Mouse (Mus musculus) embryonic facial prominence, embryonic 13.5 days (tissue): ENCODE results near the gene Myo9b. TPM values are rescaled to one million over a fixed set of nuclear protein-coding genes. Genes with fewer than 3 reads are reported as not detected.

ENCODE experiments used
- ATAC-seq: fragments of 200-750 bp; cut with Nextera tagmentation; 2 replicates; pipeline ENCODE4 v1.8.0; 2017; ENCODE audit warnings: low read depth; ENCODE audit not compliant: insufficient number of reproducible peaks, insufficient read depth, low FRiP score, low TSS enrichment
- H3K27ac ChIP-seq: fragments of 300-500 bp; sonication (generic); 2 replicates; pipeline ENCODE4 v1.5.1; 2015; ENCODE audit warnings: moderate library complexity, mild to moderate bottlenecking, inconsistent platforms
- H3K27me3 ChIP-seq: fragments of 300-500 bp; sonication (generic); 2 replicates; pipeline ENCODE4 v1.6.1; 2015; ENCODE audit warnings: mild to moderate bottlenecking, inconsistent platforms
- H3K36me3 ChIP-seq: fragments of 300-500 bp; sonication (generic); 2 replicates; pipeline ENCODE4 v1.6.1; 2015; ENCODE audit warnings: mild to moderate bottlenecking, inconsistent platforms
- H3K4me1 ChIP-seq: fragments of 300-500 bp; sonication (generic); 2 replicates; pipeline ENCODE4 v1.6.1; 2015; ENCODE audit warnings: inconsistent platforms
- H3K4me2 ChIP-seq: fragments of 300-500 bp; sonication (generic); 2 replicates; pipeline ENCODE4 v1.6.1; 2015; ENCODE audit warnings: moderate library complexity, mild to moderate bottlenecking, inconsistent platforms
- H3K4me3 ChIP-seq: fragments of 300-500 bp; sonication (generic); 2 replicates; pipeline ENCODE4 v1.5.1; 2015; ENCODE audit warnings: mild to moderate bottlenecking, inconsistent platforms
- H3K9ac ChIP-seq: fragments of 300-500 bp; sonication (generic); 2 replicates; pipeline ENCODE4 v1.6.1; 2015; ENCODE audit warnings: mild to moderate bottlenecking, inconsistent platforms
- H3K9me3 ChIP-seq: fragments of 300-500 bp; sonication (generic); 2 replicates; pipeline ENCODE4 v1.6.1; 2016; ENCODE audit warnings: inconsistent platforms
- WGBS: fragments of 180-500 bp; shearing (Covaris S2); methylation state at CpG from one replicate; pipeline ENCODE4 v1.1.7; 2015; ENCODE audit warnings: mixed read lengths; 5-methylcytosine and 5-hydroxymethylcytosine counted together
- polyA plus RNA-seq: library from polyadenylated mRNA; unstranded; fragments of >200 nt; fragmentation: Nextera tagmentation; extraction: Ambion mirVana; gene quantifications from 2 replicates; pipeline ENCODE4 v1.2.1, GENCODE M21; 2015

Myo9b gene
- polyA plus RNA-seq, 1 experiment from 2014 or later = 27.5 TPM

DNA sequence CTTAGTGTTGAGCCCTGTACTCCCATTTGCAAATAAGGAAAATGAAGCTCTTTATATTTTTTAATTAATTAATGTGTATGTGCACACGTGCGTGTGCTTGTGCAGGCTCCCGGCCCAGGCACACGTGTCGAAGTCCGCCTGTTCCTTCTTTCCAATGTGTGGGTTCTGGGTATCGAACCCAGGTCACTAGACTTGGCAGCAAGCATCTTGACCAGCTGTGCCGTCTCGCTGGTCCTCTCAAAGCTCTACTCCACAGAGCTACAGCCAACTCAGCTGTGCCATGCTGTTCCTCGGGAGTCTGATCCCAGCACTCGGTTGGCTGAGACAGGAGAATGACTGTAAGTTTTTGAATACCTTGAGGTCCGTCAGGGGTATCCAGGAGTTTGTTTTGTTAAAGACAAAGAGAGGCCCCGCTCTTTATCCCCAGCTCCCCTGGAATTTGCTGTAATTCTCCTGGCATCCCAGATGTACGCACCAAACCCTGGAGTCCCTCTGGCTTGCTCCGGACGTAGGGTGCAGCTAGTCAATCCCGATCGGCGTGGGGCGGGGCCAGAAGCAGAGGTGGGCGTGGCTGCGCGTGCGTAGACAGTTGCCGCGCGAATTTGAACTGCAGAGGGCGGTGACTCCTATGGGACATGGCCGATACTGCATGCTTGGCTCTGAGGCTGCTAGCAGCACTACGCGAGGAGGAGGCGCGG, 133.0 kb downstream of the Myo9b start, which contains the start of gene Ankle1:
Gene Ankle1 (plus strand): TSS at position 610 of the 698 bp plus-strand sequence.
- ATAC-seq = peak; percentile 84
- peak within 1 kb of the TSS; percentile 51; the same call in 1 of the 2 replicates for H3K27ac ChIP-seq
- H3K4me1 ChIP-seq = peaks cover 22% of the 10 kb centered on the region
- peaks cover 47% of the 10 kb centered on the region for H3K36me3 ChIP-seq
- peak within 1 kb of the TSS; percentile 96 for H3K4me2 ChIP-seq
- peak within 1 kb of the TSS; percentile 84 for H3K9ac ChIP-seq
- peak within 1 kb of the TSS; percentile 69 for H3K4me3 ChIP-seq
- no peaks in the 10 kb centered on the region for H3K27me3 ChIP-seq
- H3K9me3 ChIP-seq = no peaks in the 10 kb centered on the region
- WGBS = 17% methylated on average over 33 of the region's 33 CpGs

DNA sequence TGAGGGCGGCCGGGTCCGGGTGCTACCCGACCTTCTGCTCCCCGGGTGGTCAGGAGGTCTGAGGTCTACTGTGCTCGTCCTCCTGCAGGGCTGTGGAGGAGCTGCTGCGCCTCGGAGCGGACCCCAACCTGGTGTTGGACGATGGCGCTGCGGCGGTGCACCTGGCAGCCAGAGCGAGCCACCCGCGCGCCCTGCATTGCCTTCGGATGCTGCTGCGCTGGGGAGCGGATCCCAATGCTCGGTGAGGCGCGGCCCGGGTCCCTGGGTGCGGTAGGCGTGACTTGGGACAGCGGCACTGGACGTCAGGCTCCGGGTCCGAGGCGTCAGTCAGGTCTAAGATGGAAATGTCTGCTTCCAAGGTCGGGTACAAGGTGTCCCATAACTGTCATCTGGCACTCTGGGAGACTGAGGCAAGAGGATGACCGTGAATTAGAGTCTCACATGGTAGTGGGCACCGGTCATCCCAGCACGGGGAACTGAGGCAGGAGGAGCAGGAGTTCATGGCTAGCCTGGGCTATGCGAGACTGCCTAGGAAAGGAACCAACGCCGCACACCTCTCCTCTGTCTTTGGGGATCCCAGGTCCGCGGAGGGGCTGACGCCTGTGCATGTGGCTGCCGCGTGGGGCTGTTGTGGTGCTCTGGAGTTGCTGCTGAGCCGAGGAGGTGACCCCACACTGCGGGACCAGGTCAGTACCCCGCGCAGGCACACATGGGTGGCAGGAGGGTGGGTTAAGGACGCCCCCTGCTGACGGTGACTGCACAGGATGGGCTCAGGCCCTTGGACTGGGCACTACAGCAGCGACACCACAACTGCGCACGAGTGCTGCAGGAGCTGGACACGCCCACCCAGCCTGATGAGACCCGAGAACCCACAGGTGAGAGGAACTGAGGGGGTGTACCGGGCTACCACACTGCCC, 133.8 kb downstream of the Myo9b start:
- Histone ChIP-seq H3K4me2 (peak overlapping the region; percentile 96), H3K9ac (peak overlapping the region; percentile 84), H3K36me3 (peaks cover 42% of the 10 kb centered on the region), H3K4me1 (peaks cover 22% of the 10 kb centered on the region), H3K27ac (peak overlapping the region; percentile 51; the same call in 1 of the 2 replicates), H3K27me3 (no peaks in the 10 kb centered on the region), H3K4me3 (peak overlapping the region; percentile 69), H3K9me3 (no peaks in the 10 kb centered on the region)
- ATAC-seq = peak; percentile 54; the same call in 1 of the 2 replicates
- 1% methylated on average over 55 of the region's 55 CpGs for WGBS

DNA sequence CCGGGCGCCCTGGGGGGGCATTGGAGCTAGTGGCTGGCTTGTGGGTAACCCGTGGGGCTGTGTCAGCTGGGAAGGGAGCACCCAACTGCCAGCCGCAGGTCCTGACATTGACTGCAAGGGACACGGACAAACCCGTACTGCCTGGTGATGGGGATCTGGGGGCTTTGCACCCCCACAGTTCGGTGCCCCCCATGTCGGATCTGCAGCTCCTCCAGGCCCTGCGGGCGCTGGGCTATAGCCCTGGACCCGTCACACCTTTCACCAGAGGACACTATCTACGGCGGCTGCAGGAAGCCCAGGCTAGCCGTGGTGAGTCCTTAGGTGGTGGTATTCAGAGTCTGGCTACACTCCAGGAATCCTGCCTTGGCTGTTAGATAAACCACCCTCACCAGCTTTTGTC, 134.9 kb downstream of the Myo9b start:
- H3K9ac ChIP-seq = 0 out of 2 replicates have a peak overlapping the region, but pooled peaks have one; percentile 22
- H3K4me3 ChIP-seq = peak overlapping the region; percentile 69
- H3K4me1 ChIP-seq = peaks cover 28% of the 10 kb centered on the region
- WGBS = 96% methylated on average over 14 of the region's 14 CpGs
- no peaks in the 10 kb centered on the region for H3K27me3 ChIP-seq
- peak overlapping the region; percentile 96 for H3K4me2 ChIP-seq
- no peak for ATAC-seq
- peaks cover 42% of the 10 kb centered on the region for H3K36me3 ChIP-seq
- no peak overlapping the region for H3K27ac ChIP-seq
- H3K9me3 ChIP-seq = no peaks in the 10 kb centered on the region

DNA sequence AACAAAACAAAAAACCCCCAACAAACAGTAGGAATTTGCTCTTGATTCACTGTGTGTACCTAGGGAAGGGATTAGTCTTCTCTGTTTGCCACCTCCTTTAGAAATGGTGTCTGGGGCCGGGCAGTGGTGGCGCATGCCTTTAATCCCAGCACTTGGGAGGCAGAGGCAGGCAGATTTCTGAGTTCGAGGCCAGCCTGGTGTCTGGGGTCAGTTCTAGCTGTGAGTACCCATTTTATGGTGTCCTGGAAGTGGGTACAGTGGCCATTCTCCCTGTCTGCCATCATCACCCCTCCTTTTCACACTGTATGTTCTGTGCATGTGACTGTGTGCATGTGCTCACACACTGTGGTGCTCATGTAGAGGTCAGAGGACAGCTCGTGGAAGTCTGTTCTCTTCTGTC, 135.7 kb downstream of the Myo9b start:
- Histone ChIP-seq H3K36me3 (peaks cover 39% of the 10 kb centered on the region), H3K27ac (no peak overlapping the region), H3K4me2 (no peak overlapping the region), H3K9ac (no peak overlapping the region), H3K4me1 (peaks cover 28% of the 10 kb centered on the region), H3K9me3 (no peaks in the 10 kb centered on the region), H3K27me3 (no peaks in the 10 kb centered on the region), H3K4me3 (no peak overlapping the region)
- ATAC-seq = no peak
- 94% methylated on average over 4 of the region's 4 CpGs for WGBS

Other genes starting within 250 kb of the Myo9b start
- 53.6 and 58.0 TPM in 2 replicates for gene Haus8, start 220 bp downstream of the Myo9b start, polyA plus RNA-seq
- 115 and 118 TPM in 2 replicates for gene Use1, start 94.1 kb downstream of the Myo9b start, polyA plus RNA-seq
- gene Ocel1, start 98.6 kb downstream of the Myo9b start, polyA plus RNA-seq = 4.2 and 5.4 TPM in 2 replicates
- gene Nr2f6, start 109.2 kb downstream of the Myo9b start, polyA plus RNA-seq = 43.8 and 46.6 TPM in 2 replicates
- gene Ushbp1, start 123.1 kb downstream of the Myo9b start, polyA plus RNA-seq = 7.4 and 7.8 TPM in 2 replicates
- gene Babam1, start 124.1 kb downstream of the Myo9b start, polyA plus RNA-seq = 88.9 and 104 TPM in 2 replicates
- gene Ankle1, start 133.3 kb downstream of the Myo9b start, polyA plus RNA-seq = 44.4 and 45.0 TPM in 2 replicates
- gene Abhd8, start 190.9 kb downstream of the Myo9b start, polyA plus RNA-seq = 61.4 and 69.5 TPM in 2 replicates
- 146 and 148 TPM in 2 replicates for gene Mrpl34, start 192.2 kb downstream of the Myo9b start, polyA plus RNA-seq
- 109 and 113 TPM in 2 replicates for gene Dda1, start 196.5 kb downstream of the Myo9b start, polyA plus RNA-seq
- gene Ano8, start 213.2 kb downstream of the Myo9b start, polyA plus RNA-seq = 2.2 and 3.0 TPM in 2 replicates
- 22.4 and 23.5 TPM in 2 replicates for gene Gtpbp3, start 215.4 kb downstream of the Myo9b start, polyA plus RNA-seq
- 47.3 and 52.2 TPM in 2 replicates for gene Plvap, start 239.0 kb downstream of the Myo9b start, polyA plus RNA-seq